Mouse (Mus musculus) frontal cortex, postnatal 36 days (tissue): ENCODE measurements at regions not wholly inside any gene's neighbourhood (a gene's known extent, or its start where the extent isn't known, plus 50 kb on each side); places are given as distances from the start of the nearest gene placed in this dataset.

Experiments used
- DNase-seq, 2 experiments: peaks; one replicate each; pipeline ENCODE4 v3.0.0; 2022; ENCODE audit warnings: low spot score in 2 of 2

DNA sequence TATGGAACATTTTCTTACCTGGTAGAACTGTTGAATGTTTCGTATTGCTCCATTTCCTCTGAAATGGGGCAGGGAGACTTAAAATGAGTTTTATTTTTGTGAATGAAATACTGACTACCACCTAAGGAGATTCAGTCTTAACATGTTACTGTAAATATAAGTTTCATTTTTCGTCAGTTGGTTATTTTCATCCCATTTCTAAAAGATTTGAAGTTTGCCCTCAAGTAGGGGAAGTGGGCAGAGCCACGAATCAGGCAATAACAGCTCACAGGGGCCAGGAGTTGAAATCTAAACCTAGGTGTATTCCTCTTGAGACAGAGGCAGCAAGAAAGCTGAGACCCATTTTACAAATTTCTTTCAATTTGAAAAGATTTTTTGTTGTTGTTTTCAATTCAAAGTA is 88.6 kb upstream of the Ahr start:
- DNase-seq = no peak

DNA sequence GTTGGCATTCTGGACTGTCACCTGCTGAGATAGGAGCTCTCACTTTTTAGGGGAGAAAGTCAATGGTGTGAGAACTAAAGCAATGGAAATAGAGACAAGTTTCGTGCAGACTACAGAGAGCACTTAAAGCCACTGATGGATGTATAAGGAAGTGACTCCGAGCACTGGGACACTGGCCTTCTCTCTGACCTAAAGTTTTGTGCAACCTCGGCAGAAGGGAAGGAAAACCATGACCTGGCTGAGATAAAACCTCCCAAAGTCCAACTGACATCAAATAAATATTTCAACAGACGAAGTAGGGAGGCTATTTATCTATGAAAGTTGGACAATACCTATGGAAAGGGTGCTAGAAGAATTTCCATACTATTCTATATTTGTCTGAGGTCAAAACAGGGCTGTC is 80.0 kb upstream of the Ahr start:
- no peak for DNase-seq

DNA sequence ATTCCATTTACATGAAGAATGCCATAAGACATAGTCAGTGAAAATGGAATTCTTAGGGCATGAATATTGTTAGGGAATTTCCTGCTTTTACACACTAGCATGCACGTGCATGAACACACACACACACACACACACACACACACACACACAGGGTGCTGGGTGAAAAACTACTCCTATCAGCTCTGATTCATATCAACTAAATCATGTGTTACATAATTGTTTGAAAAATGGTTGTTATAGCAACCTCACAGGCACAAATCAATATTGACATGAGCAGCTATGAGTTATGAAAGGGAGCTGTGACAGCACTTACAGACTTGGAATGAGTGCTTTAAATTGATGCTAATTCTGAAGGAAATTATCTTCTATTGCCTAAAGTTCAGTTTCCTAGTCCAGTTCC is 72.8 kb upstream of the Ahr start:
- DNase-seq = no peak

DNA sequence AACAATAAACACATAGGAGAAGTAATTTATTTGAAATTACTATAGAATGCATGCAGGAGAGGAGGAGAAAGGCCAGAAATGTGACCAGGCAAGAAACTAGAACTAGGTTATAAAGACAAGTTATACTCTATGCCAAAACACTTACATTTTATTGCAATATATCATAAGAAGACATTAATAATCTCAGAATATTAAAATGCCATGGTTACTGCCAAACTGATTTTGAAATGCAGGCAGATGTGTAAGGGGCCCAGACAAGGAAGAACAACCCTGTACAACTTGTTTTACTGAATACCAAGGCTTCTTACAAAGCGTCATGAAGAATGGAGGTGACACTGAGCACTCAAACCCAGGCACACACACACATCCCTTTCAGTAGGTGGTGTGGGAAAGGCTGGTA is 68.9 kb upstream of the Ahr start:
- DNase-seq = no peak

DNA sequence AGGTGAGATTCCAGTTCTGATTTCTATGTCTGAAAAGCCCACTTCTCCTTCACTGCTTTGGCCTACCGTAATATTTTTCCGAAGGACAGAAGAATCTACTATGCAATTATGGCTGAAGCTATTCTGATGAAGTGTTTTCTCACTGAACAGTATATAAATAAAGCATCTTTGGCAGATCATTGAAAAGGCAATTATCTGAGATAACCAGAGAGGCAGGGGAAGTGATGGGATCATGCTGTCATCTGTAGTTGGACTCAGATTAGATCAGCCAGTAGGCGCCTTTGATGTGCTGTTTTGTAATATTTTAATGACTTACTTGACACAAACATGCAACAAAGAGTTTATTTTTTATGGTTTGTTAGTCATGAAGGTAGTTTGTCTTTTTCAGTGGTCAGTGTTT is 67.8 kb upstream of the Ahr start:
- DNase-seq = no peak

DNA sequence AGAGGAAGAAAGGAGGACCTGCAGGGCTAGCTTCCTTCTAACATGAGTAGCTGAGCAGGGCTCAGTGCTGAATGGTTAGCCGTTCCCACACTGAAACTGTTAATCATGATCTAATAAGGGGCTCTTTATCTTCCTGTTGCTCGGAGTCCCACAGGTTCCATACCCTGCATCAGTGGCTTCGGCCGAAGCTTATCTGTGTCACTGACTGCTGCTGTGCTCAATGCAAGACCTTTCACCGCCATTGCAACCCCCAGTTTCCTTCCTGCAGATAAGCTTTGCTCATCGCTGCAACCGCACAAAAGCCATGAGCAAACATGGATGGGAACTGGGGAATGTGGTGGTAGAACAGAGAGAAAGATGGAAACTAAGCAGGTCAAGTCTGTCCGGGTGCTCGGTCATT is 63.5 kb upstream of the Ahr start:
- DNase-seq = no peak

DNA sequence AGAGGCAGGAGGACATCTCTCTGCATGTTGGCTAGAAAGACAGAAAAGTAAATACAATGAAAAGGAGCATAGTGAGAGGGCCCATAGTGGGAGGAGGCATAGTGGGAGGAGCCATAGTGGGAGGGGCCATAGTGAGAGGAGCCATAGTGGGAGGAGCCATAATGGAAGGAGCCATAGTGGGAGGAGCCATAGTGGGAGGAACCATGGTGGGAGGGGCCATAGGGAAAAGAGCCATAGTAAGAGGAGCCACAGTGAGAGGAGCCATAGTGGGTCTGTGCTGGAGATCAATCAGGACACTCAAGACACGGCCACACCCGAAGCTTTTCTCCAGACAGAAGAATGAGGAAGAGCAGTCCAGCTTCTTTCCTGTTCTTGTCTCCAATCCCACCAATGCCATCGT is 58.0 kb upstream of the Ahr start:
- no peak for DNase-seq
